Mouse (Mus musculus): ENCODE data around the gene Cdk5r1.

- TF ChIP-seq CHD1 (IDR thresholded peaks at IDR 0.05; ENCODE audit: low read depth, low read length), result no peak
- TF ChIP-seq CTCF (conservative IDR thresholded peaks at IDR 0.05 in 1 of 2, IDR thresholded peaks at IDR 0.05 in 1 of 2; ENCODE audit: low read depth in 2 of 2, low read length in 2 of 2), result no peak
- TF ChIP-seq MAX (IDR thresholded peaks at IDR 0.05; ENCODE audit: low read length), result no peak; the same call in 1 of the 2 replicates
- TF ChIP-seq CHD2 (IDR thresholded peaks at IDR 0.05; ENCODE audit: low read length), result no peak
- TF ChIP-seq POLR2AphosphoS2 (IDR thresholded peaks at IDR 0.05; ENCODE audit: low read depth, low read length), result no peak
Observed at GRCm38 (mm10) chr11:80512313-80513056, 35.7 kb downstream of the Cdk5r1 start.
